Mouse (Mus musculus): ENCODE measurements around the gene Csf2rb.
"Not testable (repeated sequence)": the region's sequence is repeated elsewhere in the genome, so short reads cannot be mapped to it uniquely, and the experiment has no call there.

Gene Csf2rb

DNA sequence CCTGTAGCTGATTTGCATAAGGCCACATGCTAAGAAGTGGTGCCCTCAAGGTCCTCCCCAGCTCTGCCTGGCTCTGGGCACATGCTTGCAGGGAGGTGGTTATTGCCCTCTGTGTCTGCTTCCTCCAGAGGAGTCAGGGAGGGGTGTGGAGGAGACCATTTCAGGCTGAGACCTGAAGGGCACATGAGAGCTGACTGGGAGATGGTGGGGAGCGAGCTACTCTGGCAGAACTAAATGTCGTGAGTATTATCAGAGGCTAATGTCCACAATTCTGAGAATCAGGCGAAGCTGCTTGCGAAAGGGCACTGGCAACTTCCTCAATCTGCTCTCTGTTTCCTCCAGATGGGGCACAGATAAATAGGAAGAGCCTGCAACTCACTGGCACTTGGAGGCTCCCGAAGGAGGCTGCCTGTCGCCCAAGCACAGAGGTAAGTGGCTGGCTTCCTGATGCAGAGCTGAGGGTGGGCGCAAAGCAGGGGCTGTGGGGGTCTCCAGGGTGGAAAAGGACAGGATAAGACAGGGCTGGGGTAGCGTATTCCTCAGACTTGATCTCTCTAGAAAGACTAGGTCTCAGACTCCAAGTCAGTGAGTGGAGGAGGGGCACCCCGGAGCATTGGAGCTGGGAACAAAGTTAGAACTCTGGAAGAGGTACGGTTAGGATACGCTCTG, at the start of gene Csf2rb:
Gene Csf2rb, plus strand, starts transcription at position 82 of the 669 bp plus-strand sequence.
- peak; percentile 95 for DNase-seq (ENCODE audit: low read depth)

DNA sequence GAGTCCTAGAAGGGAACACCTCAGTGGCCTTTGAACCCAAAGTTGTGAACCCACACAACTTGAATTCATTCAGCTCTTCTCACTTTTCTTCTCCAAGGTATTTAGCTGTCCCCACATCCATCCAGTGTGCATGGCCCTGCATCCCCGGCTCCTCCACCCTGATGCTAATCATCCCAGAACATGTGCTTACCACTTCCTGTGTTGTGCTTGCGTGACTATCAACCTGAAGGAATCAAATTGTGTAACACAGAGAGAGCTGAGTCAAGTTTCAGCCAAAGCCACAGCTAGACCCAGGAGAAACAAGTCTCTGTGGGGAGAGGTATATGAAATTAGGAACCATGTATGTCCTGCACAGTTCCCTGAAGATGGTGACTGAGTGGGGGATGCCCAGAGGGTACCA, 47.2 kb upstream of the Csf2rb start:
- peak; percentile 96 for DNase-seq (ENCODE audit: low read depth)

DNA sequence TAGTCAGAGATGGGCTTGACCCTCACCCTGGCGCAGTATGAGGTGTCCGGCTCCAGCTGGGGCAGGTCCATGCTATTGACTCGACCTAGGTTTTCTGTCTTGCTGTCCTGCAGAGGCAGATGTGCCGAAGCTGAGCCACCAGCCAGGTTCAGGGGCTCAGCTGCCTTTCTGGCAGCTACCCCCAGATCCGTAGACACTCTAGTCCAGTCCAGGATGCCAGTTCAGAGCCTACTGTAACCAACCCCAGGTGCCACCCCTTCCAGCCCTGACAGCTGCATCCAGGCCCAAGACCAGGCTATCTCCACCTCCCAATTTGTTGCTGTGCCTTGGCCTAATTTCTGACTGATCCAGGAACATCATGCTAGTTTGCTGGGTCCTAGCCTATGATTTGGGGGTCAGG, 37.6 kb upstream of the Csf2rb start:
- DNase-seq (ENCODE audit: low read depth), result no peak

DNA sequence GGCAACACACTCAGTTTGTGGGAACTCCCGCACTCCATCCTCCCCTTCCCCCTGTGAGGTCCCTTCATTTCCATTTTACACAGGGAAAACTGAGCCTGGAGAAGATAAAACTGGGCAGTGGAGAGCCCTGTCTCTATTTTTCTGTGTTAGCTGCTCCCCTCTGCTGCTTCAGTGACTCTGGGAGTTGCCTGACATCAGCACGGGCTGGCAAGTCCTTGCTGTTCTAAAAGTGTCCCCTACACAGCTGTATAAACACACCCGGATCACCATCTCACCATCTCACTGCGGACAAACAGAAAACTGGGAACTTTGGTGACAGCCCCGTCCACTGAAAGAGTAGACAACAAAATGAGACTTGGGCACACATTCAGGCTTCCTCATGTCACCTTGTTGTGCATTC, 35.8 kb upstream of the Csf2rb start:
- DNase-seq (ENCODE audit: low read depth), result not testable (repeated sequence)

DNA sequence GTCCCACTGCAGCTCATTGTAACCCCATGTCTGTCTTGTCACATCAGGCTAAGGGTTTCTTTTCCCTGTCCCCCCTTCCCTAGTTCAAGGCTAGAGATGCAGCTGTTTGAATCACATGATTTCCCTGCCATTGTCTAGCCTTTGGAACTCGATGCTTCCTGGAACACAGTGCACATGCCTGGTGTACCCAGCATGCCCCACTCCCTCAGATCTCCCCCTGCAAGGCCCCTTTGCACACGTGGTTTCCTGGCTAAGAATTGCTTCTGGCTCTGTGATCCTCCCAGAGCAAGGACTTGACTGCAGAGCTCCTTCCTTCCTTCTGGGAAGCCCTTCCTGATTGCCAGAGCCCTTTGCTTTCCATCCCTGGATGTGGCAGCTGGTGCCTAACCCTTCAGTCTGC, 32.3 kb upstream of the Csf2rb start:
- not testable (repeated sequence) for DNase-seq (ENCODE audit: low read depth)

DNA sequence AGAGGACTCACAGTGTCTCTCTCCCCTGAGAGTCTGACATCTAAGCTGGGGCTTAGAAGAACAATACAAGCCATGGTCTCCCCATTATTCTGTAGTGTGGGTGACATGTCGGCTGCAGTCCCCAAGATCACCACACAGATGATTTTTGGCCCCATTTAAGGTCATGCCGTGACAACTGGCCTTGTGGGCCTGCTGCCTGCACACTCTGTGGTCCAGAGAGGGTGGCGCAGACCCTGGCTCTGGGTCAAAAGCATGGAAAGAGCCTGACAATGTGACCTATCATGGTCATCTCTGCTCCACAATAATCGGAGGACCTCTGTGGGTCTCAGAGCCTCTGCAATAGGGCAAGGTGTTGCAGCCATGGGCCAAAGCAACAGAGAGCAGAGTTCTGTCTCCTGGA, 31.8 kb upstream of the Csf2rb start:
- no peak for DNase-seq (ENCODE audit: low read depth)

DNA sequence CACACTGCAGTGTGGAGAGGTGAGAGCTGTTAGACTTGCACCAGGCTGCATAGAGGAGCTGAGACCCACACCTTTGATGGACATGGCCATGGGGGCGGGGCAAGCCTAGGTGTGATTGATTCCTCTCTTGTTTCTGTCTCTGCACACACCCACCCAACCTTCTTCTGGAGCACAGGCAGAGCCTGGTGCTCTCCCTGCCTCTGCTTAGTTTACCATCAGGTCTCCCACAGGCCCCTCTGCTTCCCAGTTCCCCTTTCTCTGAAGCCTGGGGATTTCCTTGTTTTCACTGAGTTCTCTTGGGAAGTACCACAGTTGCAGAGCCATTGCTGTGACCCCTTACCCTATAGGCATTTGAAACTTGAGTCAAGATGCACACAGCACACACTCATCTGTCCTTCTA, 27.0 kb upstream of the Csf2rb start:
- DNase-seq (ENCODE audit: low read depth), result no peak

DNA sequence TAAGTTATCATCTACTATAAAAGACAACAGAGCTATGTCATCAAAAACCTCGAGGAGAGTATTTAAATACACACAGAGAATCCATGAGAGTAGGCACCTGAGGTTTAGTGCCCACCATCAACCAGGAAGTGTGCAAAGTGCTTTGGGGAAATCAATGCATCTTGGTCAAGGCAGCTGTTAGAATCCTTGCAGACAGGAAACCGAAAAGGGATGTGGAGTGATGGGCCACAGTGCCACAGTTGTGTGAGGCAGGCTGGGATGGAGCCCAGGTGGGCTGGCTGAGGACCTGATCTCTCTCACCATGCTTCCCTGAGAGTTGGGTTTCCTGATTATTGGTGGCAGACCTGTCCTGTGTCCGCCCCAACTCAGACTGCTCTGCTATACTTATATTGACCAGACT, 25.9 kb upstream of the Csf2rb start:
- peak; percentile 65 for DNase-seq (ENCODE audit: low read depth)

DNA sequence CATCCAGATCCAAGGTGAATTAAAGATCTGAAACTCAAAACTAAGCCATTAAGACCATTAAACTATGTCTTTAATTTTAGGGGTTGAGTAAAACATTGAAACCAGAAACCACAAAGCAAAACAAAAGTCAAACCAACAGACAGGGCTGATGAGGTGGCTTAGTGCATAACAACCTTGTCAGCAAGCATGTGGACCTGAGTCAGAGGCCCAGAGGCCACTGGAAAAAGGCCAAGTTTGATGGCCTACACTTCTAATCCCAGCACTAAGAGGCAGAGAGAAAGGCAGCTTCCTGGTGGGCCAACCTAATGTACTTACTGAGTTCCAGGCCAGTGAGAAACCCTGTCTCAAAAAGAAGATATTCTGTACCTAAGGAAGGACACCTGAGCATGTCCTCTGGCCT, 24.8 kb upstream of the Csf2rb start:
- peak; percentile 80 for DNase-seq (ENCODE audit: low read depth)

DNA sequence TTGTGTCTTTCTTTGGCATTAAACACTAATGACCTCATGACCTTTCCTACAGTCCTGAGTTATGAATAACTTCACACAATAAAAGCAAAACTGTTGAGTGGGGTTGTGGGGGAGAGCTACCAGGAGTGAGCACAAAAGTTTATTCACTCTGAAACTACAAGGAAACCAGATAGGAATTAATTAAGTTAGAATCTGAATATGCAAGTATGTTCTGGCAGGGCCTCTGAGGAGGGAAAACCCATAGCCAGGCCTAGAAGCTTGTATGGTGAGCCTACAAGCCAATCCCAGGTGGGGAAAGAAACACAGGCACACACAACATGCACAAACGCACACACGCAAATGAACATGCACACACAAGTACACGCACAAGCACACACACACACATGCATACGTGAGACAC, 22.8 kb upstream of the Csf2rb start:
- no peak for DNase-seq (ENCODE audit: low read depth)

DNA sequence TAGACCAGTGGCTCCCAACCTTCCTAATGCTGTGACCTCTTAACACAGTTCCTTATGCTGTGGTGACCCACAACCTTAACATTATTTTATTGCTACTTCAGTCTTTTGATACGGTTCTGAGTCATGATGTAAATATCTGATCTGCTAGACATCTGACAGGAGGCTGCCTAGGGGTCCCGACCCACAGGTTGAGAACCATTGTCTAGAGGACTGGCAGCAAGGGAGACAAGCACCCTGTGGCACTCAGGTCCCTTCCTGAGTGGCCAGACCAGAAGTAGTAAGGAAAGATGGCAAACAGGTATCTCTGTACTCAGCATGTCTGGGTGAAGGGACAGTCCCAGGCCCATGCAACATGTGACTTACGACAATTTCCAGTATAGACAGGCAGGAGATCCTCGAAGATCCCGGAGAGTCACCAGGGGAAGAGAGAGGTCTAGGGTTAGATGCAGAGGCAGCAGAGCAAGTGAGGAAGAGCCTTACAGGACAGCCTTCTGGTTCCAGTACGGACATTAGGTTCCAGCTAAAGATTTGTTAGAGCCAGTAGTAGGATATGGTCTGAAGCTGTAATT, 21.8 kb upstream of the Csf2rb start:
- DNase-seq (ENCODE audit: low read depth), result no peak

DNA sequence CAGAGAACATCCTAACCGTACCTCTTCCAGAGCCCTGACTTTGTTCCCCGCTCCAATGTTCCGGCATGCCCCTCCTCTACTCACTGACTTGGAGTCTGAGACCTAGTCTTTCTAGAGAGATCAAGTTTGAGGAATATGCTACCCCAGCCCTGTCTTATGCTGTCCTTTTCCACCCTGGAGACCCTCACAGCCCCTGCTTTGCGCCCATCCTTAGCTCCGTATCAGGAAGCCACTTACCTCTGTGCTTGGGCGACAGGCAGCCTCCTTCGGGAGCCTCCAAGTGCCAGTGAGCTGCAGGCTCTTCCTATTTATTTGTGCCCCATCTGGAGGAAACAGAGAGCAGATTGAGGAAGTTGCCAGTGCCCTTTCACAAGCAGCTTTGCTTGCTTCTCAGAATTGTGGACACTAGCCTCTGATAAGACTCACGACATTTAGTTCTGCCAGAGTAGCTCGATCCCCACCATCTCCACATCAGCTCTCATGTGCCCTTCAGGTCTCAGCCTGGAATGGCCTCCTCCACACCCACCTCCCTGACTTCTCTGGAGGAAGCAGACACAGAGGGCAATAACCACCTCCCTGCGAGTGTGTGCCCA, 20.1 kb upstream of the Csf2rb start, which contains the start of gene Csf2rb2:
Gene Csf2rb2, minus strand, starts transcription at position 381 of the 593 bp plus-strand sequence.
- peak; percentile 82 for DNase-seq (ENCODE audit: low read depth)

DNA sequence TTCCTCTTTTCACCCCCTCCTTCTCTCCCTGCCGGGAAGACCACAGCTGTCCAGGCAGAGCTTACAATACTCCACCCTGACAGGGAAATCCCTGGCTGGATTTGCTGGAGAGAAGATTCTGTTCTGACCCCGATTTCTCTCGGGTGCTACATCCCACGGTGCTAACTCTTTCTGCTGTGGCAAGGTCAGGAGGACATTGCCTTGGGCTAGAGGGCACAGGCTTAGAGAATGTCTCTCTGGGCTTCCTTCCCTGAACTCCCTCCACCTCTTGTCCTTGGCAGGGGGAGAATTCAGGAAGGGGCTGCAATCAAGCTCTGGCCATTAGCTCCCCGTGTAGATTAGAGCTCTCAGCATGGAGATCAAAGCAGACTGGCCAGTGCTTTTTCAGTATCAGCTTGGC, 15.7 kb upstream of the Csf2rb start:
- DNase-seq (ENCODE audit: low read depth), result no peak

DNA sequence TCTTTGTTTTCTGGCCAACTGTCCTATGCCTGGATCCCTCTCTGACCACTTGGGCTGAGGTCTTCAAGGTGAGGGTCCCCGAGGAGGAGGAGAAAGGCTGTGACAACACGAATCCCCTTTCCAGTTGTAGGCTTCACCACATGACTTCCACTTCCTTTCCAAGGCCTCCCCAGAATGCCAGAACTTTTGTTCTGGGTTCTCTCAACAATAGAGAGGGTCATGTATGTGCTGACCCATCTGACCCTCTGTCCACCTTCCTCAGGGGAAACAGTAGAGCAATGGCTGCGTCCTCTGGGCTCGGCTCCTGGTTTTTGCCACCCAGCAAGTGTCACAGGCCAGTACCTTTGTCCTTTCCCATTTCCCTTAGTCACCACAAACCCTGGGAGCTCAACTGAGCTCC, 14.6 kb upstream of the Csf2rb start:
- DNase-seq (ENCODE audit: low read depth), result no peak

DNA sequence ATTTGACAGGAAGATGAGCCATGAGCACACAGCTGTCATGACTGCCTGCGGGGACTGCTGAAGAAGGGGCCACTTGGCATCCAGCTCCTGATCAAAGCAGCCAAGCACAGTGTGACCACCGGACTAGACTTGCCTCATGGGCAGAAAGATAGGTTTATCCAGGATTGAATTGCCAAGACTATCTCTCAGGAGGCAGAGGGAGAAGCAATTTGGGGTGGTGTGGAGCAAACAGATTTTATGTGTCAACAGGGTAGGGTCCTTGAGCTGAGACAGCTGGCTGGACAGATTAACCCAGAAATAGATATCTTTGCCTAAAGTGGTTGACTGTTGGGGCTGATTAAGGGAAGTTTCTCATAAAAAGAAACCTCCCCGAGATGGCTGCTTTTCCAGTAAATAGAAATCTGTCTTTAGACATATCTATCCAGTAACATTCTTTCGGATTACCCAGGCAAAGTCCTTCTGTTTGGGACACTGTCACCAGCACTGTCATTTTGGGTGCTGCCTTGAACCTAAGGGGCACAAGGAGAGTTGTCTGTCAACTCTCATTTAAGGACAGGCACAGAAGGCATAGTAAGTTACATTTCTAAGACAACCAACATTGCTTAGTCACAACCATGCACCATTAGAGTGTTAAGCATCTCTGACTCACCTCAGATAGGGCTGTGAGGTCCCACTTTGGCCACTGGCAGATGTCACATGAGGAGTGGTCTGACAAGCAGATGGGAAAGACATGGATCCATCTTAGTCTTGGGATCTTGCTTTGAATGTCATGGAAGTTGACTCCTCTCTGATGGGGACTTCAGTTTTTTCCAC, 12.9 kb upstream of the Csf2rb start:
- DNase-seq (ENCODE audit: low read depth), result peak; percentile 61

DNA sequence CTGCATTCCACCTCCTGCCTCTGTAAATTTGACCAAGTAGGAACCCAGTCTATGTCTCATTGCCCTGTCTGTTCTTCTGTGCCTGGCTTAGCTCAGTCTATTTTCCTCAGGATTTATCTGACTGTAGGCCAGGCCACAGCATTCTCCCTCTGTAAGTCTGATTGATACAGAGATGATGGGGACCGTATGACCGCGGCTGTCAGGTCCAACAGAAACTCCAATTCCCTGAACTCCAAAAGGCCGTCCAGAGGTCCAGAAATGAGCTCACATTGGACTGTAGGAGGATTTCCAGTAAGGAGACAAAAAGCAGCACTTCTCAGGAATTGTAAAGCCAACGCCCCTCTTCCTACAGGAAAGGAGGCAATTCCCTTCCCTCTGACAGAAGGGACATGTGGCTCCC, 11.9 kb upstream of the Csf2rb start:
- not testable (repeated sequence) for DNase-seq (ENCODE audit: low read depth)

DNA sequence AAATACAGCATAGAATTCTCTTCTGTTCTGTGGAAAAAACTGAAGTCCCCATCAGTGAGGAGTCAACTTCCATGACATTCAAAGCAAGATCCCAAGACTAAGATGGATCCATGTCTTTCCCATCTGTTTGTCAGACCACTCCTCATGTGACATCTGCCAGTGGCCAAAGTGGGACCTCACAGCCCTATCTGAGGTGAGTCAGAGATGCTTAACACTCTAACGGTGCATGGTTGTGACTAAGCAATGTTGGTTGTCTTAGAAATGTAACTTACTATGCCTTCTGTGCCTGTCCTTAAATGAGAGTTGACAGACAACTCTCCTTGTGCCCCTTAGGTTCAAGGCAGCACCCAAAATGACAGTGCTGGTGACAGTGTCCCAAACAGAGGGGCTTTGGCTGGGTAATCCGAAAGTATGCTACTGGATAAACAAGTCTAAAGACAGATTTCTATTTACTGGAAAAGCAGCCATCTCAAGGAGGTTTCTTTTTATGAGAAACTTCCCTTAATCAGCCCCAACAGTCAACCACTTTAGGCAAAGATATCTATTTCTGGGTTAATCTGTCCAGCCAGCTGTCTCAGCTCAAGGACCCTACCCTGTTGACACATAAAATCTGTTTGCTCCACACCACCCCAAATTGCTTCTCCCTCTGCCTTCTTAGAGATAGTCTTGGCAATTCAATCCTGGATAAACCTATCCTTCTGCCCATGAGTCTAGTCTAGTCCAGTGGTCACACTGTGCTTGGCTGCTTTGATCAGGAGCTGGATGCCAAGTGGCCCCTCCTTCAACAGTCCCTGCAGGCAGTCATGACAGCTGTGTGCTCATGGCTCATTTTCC, 7.0 kb upstream of the Csf2rb start:
- peak; percentile 69 for DNase-seq (ENCODE audit: low read depth)

DNA sequence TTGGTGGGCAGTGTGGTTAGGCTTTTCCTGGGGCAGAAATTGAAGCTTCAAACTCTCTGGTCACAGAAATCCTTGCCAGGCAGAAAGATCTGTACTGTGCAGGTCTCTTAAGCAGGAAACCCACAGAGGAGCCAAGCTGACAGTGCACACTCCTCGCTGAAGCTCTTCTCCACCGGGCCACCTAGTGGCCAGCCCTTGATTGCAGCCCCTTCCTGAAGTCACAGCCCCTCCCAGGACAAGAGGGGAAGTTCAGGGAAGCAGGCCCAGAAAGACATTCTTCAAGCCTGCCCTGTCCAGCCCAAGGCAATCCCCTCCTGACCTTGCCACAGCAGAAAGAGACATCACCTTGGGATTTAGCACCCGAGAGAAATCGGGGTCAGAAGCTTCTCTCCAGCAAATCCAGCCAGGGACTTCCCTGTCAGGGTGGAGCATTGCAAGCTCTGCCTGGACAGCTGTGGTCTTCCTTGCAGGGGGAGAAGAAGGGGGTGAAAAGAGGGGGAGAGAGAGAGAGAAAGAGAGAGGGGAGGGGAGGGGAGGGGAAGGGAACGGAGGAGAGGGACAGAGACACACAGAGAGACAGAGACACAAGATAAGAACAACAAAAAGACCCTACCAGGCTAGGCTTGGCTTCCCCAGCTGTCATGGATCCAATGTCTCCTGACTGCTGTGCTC, 4.6 kb upstream of the Csf2rb start:
- peak; percentile 91 for DNase-seq (ENCODE audit: low read depth)

DNA sequence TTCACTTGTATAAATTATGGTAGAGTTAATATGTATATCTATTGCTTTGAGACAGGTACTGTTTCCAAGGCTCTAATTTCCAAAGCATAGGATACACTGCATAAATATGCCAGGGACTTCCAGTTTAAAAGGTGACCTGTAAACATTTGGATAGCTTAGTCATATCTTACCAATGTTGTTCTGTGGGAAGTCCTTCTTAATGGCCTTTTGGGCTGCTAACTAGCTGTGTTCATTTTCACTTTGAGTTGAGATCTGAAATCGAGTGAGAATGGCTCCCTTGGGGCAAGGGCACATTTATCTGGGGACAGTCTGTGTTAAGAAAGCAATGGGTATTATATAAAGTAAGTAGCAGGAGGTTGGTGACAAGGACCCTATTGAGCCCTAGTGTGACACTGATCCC, 2.2 kb upstream of the Csf2rb start:
- no peak for DNase-seq (ENCODE audit: low read depth)

DNA sequence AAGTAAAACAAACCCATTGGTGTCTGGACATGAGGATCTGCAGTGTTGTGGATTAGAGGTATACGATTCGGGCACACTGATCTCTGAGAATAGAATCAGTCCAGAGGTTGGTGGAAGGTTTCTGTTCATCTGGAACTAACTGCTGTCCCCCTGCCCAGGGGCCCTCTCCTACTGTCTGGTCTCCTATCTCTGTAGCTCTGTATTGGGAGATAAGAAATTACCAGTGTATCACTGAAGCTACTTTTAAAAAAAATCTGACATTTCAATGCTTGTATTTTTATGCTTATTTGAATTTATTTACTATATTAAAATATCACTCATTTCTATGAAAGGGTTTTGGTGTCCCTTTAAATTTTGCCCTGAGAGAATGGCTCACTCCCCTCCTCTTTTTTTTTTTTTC, 1.3 kb upstream of the Csf2rb start:
- no peak for DNase-seq (ENCODE audit: low read depth)

DNA sequence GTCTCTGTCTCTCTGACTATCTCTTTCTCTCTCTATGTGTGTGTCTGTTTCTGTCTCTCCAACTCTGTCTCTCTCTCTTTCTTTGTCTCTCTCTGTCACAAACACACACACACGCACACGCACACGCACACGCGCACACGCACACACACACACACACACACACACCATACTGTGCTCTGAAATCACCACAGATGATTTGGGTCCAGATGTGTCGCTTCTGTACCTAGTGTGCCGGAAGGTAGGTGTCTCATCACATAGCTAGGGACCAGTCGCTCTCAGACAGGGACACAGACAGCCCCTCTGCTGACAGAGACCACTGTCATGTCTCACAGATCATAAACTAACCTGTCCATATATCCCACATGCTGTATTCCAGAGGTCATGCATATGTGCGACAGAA, 1.2 kb downstream of the Csf2rb start:
- no peak for DNase-seq (ENCODE audit: low read depth)

Data from 416B (cell line).